Mouse (Mus musculus): Measurements from ENCODE around the gene Psmb8.

Psmb8 gene

GRCm38 (mm10) chr17:34247047-34247446, 49.5 kb downstream of the Psmb8 start:
- in situ Hi-C loops (cut with MboI; ENCODE audit: low sequenced_read_pairs), result no loop called here

- in situ Hi-C loops (cut with MboI; ENCODE audit: low sequenced_read_pairs), result no loop called here
These were observed 51.2 kb downstream of the Psmb8 start for GRCm38 (mm10) chr17:34248764-34249163.

- in situ Hi-C loops (cut with MboI; ENCODE audit: low sequenced_read_pairs), result no loop called here
These were observed 51.8 kb downstream of the Psmb8 start for GRCm38 (mm10) chr17:34249361-34249760.

GRCm38 (mm10) chr17:34249878-34250277, 52.4 kb downstream of the Psmb8 start:
- in situ Hi-C loops (cut with MboI; ENCODE audit: low sequenced_read_pairs), result no loop called here

Measured in CH12F3 (cell line).